Mouse (Mus musculus) MEL (cell line): ENCODE results near the gene Trpm4. TPM values are rescaled to one million over a fixed set of nuclear protein-coding genes. Genes with fewer than 3 reads are reported as not detected.

ENCODE experiments used
- DNase-seq: peaks from one replicate; pipeline ENCODE4 v3.0.0; 2011; ENCODE audit warnings: low read depth, low spot score
- H3K27ac ChIP-seq: 2 replicates; pipeline ENCODE4 v1.5.1; 2012; ENCODE audit warnings: low read depth, mild to moderate bottlenecking, control low read depth, low read length, moderate library complexity; ENCODE audit not compliant: control insufficient read depth
- H3K27me3 ChIP-seq, 2 experiments: fragments of 150-350 bp in 1 of 2; sonication (generic) in 1 of 2; 2 replicates each; pipeline ENCODE4 v1.6.1; 2012; ENCODE audit warnings: low read length in 2 of 2, mild to moderate bottlenecking in 2 of 2, improper control_type of control experiment in 1 of 2, moderate library complexity in 1 of 2; ENCODE audit not compliant: insufficient read depth in 2 of 2, control insufficient read depth in 1 of 2
- H3K36me3 ChIP-seq, 2 experiments: 2 replicates each; pipeline ENCODE4 v1.6.1; 2012 to 2014; ENCODE audit warnings: low read length in 2 of 2, improper control_type of control experiment in 1 of 2, inconsistent platforms in 1 of 2, mild to moderate bottlenecking in 1 of 2; ENCODE audit not compliant: insufficient read depth in 2 of 2, control insufficient read depth in 1 of 2
- H3K4me1 ChIP-seq, 2 experiments: fragments of 150-350 bp in 1 of 2; sonication (generic) in 1 of 2; 2 replicates each; pipeline ENCODE4 v1.6.1; 2012; ENCODE audit warnings: low read length in 2 of 2, improper control_type of control experiment in 1 of 2, mild to moderate bottlenecking in 1 of 2; ENCODE audit not compliant: insufficient read depth in 2 of 2, control insufficient read depth in 1 of 2
- H3K4me3 ChIP-seq, 2 experiments: fragments of 150-350 bp in 1 of 2; sonication (generic) in 1 of 2; 2 replicates each; pipeline ENCODE4 v1.5.1; 2012; ENCODE audit warnings: low read depth in 2 of 2, low read length in 2 of 2, mild to moderate bottlenecking in 2 of 2, moderate library complexity in 2 of 2, control low read depth in 1 of 2, improper control_type of control experiment in 1 of 2; ENCODE audit not compliant: control insufficient read depth in 1 of 2, insufficient read depth in 1 of 2
- H3K79me2 ChIP-seq: 2 replicates; pipeline ENCODE4 v1.6.1; 2012; ENCODE audit warnings: mild to moderate bottlenecking, low read length, moderate library complexity; ENCODE audit not compliant: control insufficient read depth, poor library complexity, insufficient read depth
- H3K9ac ChIP-seq: 2 replicates; pipeline ENCODE4 v1.6.1; 2012; ENCODE audit warnings: low read depth, mild to moderate bottlenecking, control low read depth, low read length, moderate library complexity; ENCODE audit not compliant: control insufficient read depth, poor library complexity, severe bottlenecking
- H3K9me3 ChIP-seq: fragments of 150-350 bp; sonication (generic); replicated peaks from 2 replicates; pipeline ENCODE4 v1.6.1; 2012; ENCODE audit warnings: mild to moderate bottlenecking, low read length, improper control_type of control experiment, moderate library complexity; ENCODE audit not compliant: insufficient read depth
- BHLHE40 ChIP-seq: IDR thresholded peaks from 2 replicates; pipeline ENCODE4 v1.6.1; 2012; ENCODE audit warnings: low read depth, mild to moderate bottlenecking, inconsistent platforms, low read length, improper control_type of control experiment, borderline replicate concordance
- CHD1 ChIP-seq: IDR thresholded peaks from 2 replicates; pipeline ENCODE4 v1.6.1; 2012; ENCODE audit warnings: low read depth, mild to moderate bottlenecking, inconsistent platforms, low read length, improper control_type of control experiment
- E2F4 ChIP-seq: IDR thresholded peaks from 2 replicates; pipeline ENCODE4 v1.6.1; 2011; ENCODE audit warnings: low read depth, low read length, improper control_type of control experiment, borderline replicate concordance
- EP300 ChIP-seq, 2 experiments: IDR thresholded peaks; 2 replicates each; pipeline ENCODE4 v1.6.1; 2011; ENCODE audit warnings: improper control_type of control experiment in 2 of 2, low read length in 2 of 2, low read depth in 1 of 2, mild to moderate bottlenecking in 1 of 2
- ETS1 ChIP-seq: IDR thresholded peaks from 2 replicates; pipeline ENCODE4 v1.6.1; 2012; ENCODE audit warnings: low read depth, mild to moderate bottlenecking, inconsistent platforms, low read length, improper control_type of control experiment, moderate library complexity
- GABPA ChIP-seq: IDR thresholded peaks from 2 replicates; pipeline ENCODE4 v1.6.1; 2012; ENCODE audit warnings: low read depth, mild to moderate bottlenecking, inconsistent platforms, low read length, improper control_type of control experiment, moderate library complexity
- GATA1 ChIP-seq: IDR thresholded peaks from 2 replicates; pipeline ENCODE4 v1.6.1; 2011; ENCODE audit warnings: low read depth, low read length, improper control_type of control experiment
- HCFC1 ChIP-seq: IDR thresholded peaks from 2 replicates; pipeline ENCODE4 v1.6.1; 2012; ENCODE audit warnings: low read depth, mild to moderate bottlenecking, inconsistent platforms, low read length, improper control_type of control experiment, moderate library complexity
- JUND ChIP-seq: IDR thresholded peaks from 2 replicates; pipeline ENCODE4 v1.6.1; 2011; ENCODE audit warnings: low read depth, mild to moderate bottlenecking, improper control_type of control experiment, low read length
- KAT2A ChIP-seq: conservative IDR thresholded peaks from 2 replicates; pipeline ENCODE4 v1.6.1; 2012; ENCODE audit warnings: low read depth, low read length, improper control_type of control experiment, inconsistent platforms
- MAFK ChIP-seq: IDR thresholded peaks from 2 replicates; pipeline ENCODE4 v1.6.1; 2011; ENCODE audit warnings: low read depth, mild to moderate bottlenecking, low read length, improper control_type of control experiment, borderline replicate concordance
- MAX ChIP-seq: IDR thresholded peaks from 2 replicates; pipeline ENCODE4 v1.6.1; 2011; ENCODE audit warnings: low read length, improper control_type of control experiment
- MAZ ChIP-seq: IDR thresholded peaks from 2 replicates; pipeline ENCODE4 v1.6.1; 2012; ENCODE audit warnings: low read depth, mild to moderate bottlenecking, inconsistent platforms, low read length, improper control_type of control experiment
- MXI1 ChIP-seq: IDR thresholded peaks from 2 replicates; pipeline ENCODE4 v1.6.1; 2011; ENCODE audit warnings: mild to moderate bottlenecking, low read depth, low read length, improper control_type of control experiment
- MYB ChIP-seq: IDR thresholded peaks from 2 replicates; pipeline ENCODE4 v1.6.1; 2011; ENCODE audit warnings: mild to moderate bottlenecking, low read depth, low read length, improper control_type of control experiment
- NELFE ChIP-seq: IDR thresholded peaks from 2 replicates; pipeline ENCODE4 v1.6.1; 2011; ENCODE audit warnings: low read depth, low read length, improper control_type of control experiment
- NRF1 ChIP-seq: IDR thresholded peaks from 2 replicates; pipeline ENCODE4 v1.6.1; 2014; ENCODE audit warnings: low read depth, mild to moderate bottlenecking, inconsistent platforms, low read length, improper control_type of control experiment, moderate library complexity; ENCODE audit not compliant: poor library complexity, insufficient read depth, severe bottlenecking
- POLR2AphosphoS2 ChIP-seq: IDR thresholded peaks from 2 replicates; pipeline ENCODE4 v1.6.1; 2011; ENCODE audit warnings: low read length, improper control_type of control experiment
- POLR2AphosphoS5 ChIP-seq: IDR thresholded peaks from 2 replicates; pipeline ENCODE4 v1.6.1; 2012; ENCODE audit warnings: low read depth, borderline replicate concordance, mild to moderate bottlenecking, inconsistent platforms, low read length, moderate library complexity, mixed read lengths
- RCOR1 ChIP-seq: IDR thresholded peaks from 2 replicates; pipeline ENCODE4 v1.6.1; 2012; ENCODE audit warnings: low read depth, mild to moderate bottlenecking, inconsistent platforms, low read length, improper control_type of control experiment
- TBP ChIP-seq: IDR thresholded peaks from 2 replicates; pipeline ENCODE4 v1.8.0; 2011; ENCODE audit warnings: low read depth, low read length, improper control_type of control experiment
- ZMIZ1 ChIP-seq: IDR thresholded peaks from 2 replicates; pipeline ENCODE4 v1.6.1; 2012; ENCODE audit warnings: low read depth, mild to moderate bottlenecking, inconsistent platforms, low read length, improper control_type of control experiment, moderate library complexity
- polyA plus RNA-seq, 2 experiments: library from polyadenylated mRNA; stranded (reverse) in 1 of 2; unstranded in 1 of 2; fragments of >175 nt in 1 of 2; fragments of >200 nt in 1 of 2; gene quantifications; 2 replicates each; pipeline versions ENCODE4 v1.2.1 to v1.2.4; 2012; ENCODE audit warnings: low replicate concordance in 2 of 2, low read depth in 1 of 2; ENCODE audit not compliant: insufficient read length in 2 of 2, insufficient read depth in 1 of 2, missing spikeins in 1 of 2
- total RNA-seq: library from RNA; depleted of rRNA; stranded (reverse); fragments of 300-350 nt; gene quantifications from 2 replicates; pipeline ENCODE4 v1.2.3, GENCODE M21; 2012

The Trpm4 gene
- total and polyA plus RNA-seq, 3 experiments = 4.8 to 6.9 TPM; not detected in 1

- TF ChIP-seq JUND (no peak), MXI1 (peak; percentile 77; the same call in 1 of the 2 replicates)
Observed at GRCm38 (mm10) chr7:45341303-45341702, 7.7 kb upstream of the Trpm4 start (continued).

GRCm38 (mm10) chr7:45340669-45341068, 7.1 kb upstream of the Trpm4 start:
- H3K9me3 ChIP-seq = no peaks in the 10 kb centered on the region
- TF ChIP-seq ZMIZ1 (no peak), MAX (peak; percentile 26; the same call in 1 of the 2 replicates), RCOR1 (0 out of 2 replicates have a peak, but pooled peaks have one; percentile 12), NELFE (peak; percentile 28), POLR2AphosphoS2 (no peak)
- TF ChIP-seq, all 39 proteins: peak for 3
- Histone ChIP-seq H3K27me3 (no peaks in the 10 kb centered on the region), H3K4me1 (peaks cover 6 to 24% of the 10 kb centered on the region in 2 experiments), H3K27ac (no peak overlapping the region), H3K4me3 (peak overlapping the region; percentile 53 to 64), H3K9ac (peak overlapping the region; percentile 67), H3K79me2 (no peaks in the 10 kb centered on the region; the same call in 1 of the 2 replicates), H3K36me3 (peaks cover 0 to 5% of the 10 kb centered on the region in 2 experiments; a peak in 1 of 4 replicates)
- DNase-seq = peak; percentile 96

- DNase-seq = no peak
- H3K9me3 ChIP-seq = no peaks in the 10 kb centered on the region
- H3K4me1 ChIP-seq = peaks cover 6 to 24% of the 10 kb centered on the region in 2 experiments
- no peak overlapping the region for H3K27ac ChIP-seq
- H3K27me3 ChIP-seq = no peaks in the 10 kb centered on the region
- no peaks in the 10 kb centered on the region; the same call in 1 of the 2 replicates for H3K79me2 ChIP-seq
- H3K9ac ChIP-seq = peak overlapping the region; percentile 67
- TF ChIP-seq GABPA = no peak
- no peak for TF ChIP-seq GATA1
- no peak for TF ChIP-seq MYB
- TF ChIP-seq BHLHE40 = no peak
- H3K36me3 ChIP-seq = peaks cover 0 to 5% of the 10 kb centered on the region in 2 experiments; a peak in 1 of 4 replicates
- H3K4me3 ChIP-seq = peak overlapping the region; percentile 53 to 64
Observed at GRCm38 (mm10) chr7:45340066-45340442, 6.5 kb upstream of the Trpm4 start.

GRCm38 (mm10) chr7:45339410-45340065, 6.0 kb upstream of the Trpm4 start:
- Histone ChIP-seq H3K4me3 (peak overlapping the region; percentile 53 to 64), H3K4me1 (peaks cover 6 to 24% of the 10 kb centered on the region in 2 experiments), H3K27me3 (no peaks in the 10 kb centered on the region), H3K9me3 (no peaks in the 10 kb centered on the region), H3K79me2 (no peaks in the 10 kb centered on the region; the same call in 1 of the 2 replicates), H3K27ac (peak overlapping the region; percentile 27; the same call in 1 of the 2 replicates), H3K36me3 (peaks cover 0 to 5% of the 10 kb centered on the region in 2 experiments; a peak in 1 of 4 replicates), H3K9ac (peak overlapping the region; percentile 67)
- DNase-seq = peak; percentile 89
- 0 out of 4 replicates have a peak, but pooled peaks of 1 of the 2 experiments have one; percentile 12 for TF ChIP-seq EP300 (IDR thresholded peaks at IDR 0.05; ENCODE audit: low read depth in 1 of 2, low read length in 2 of 2)
- no peak for TF ChIP-seq MAX
- TF ChIP-seq MAFK = no peak
- peak; percentile 56; the same call in 1 of the 2 replicates for TF ChIP-seq ZMIZ1
- TF ChIP-seq MXI1 = peak; percentile 51; the same call in 1 of the 2 replicates
- TF ChIP-seq KAT2A = no peak
- peak; percentile 99 for TF ChIP-seq CHD1
- peak; percentile 74 for TF ChIP-seq HCFC1
- TF ChIP-seq E2F4 = peak; percentile 64; the same call in 1 of the 2 replicates
- TF ChIP-seq ETS1 = no peak
- TF ChIP-seq TBP = peak; percentile 65
- no peak for TF ChIP-seq NRF1
- TF ChIP-seq MAZ = peak; percentile 52; the same call in 1 of the 2 replicates
- TF ChIP-seq POLR2AphosphoS5 = no peak
